Mouse (Mus musculus): ENCODE measurements around the gene Krt35.

The Krt35 gene

GRCm38 (mm10) chr11:100067293-100068036, 28.6 kb downstream of the Krt35 start:
- in situ Hi-C loops (cut with MboI; ENCODE audit: unreplicated experiment in 2 of 2): no loop called here

- in situ Hi-C loops (cut with MboI; ENCODE audit: unreplicated experiment in 2 of 2): no loop called here
Measured at GRCm38 (mm10) chr11:100066236-100067010, 29.6 kb downstream of the Krt35 start.

- in situ Hi-C loops (cut with MboI; ENCODE audit: unreplicated experiment in 2 of 2): no loop called here
Measured at GRCm38 (mm10) chr11:100058875-100059274, 37.2 kb downstream of the Krt35 start.

- in situ Hi-C loops (cut with MboI; ENCODE audit: unreplicated experiment in 2 of 2): no loop called here
Measured at GRCm38 (mm10) chr11:100055686-100056655, 40.1 kb downstream of the Krt35 start.

- in situ Hi-C loops (cut with MboI; ENCODE audit: unreplicated experiment in 2 of 2): no loop called here
Measured at GRCm38 (mm10) chr11:100050451-100050850, 45.6 kb downstream of the Krt35 start, which contains the start of gene Krt31. Gene Krt31 (minus strand): TSS chr11:100050551.

- in situ Hi-C loops (cut with MboI; ENCODE audit: unreplicated experiment in 2 of 2): no loop called here
Measured at GRCm38 (mm10) chr11:100047193-100047592, 48.8 kb downstream of the Krt35 start.

- in situ Hi-C loops (cut with MboI; ENCODE audit: unreplicated experiment in 2 of 2): no loop called here
Measured at GRCm38 (mm10) chr11:100046303-100046866, 49.7 kb downstream of the Krt35 start.

Data from v-Abl transformed pro-B cells (cell line).